Mouse (Mus musculus): ENCODE results near the gene Lingo2. TPM values are rescaled to one million over a fixed set of nuclear protein-coding genes. Genes with fewer than 3 reads are reported as not detected.

The Lingo2 gene
- polyA plus RNA-seq, 1 experiment from 2014 or later, result 0.45 TPM

GRCm38 (mm10) chr4:36288813-36289700 is 662.5 kb downstream of the Lingo2 start:
- peak overlapping the region; percentile 58 for H3K4me2 ChIP-seq (ENCODE audit: low read depth, low read length)
- no peaks in the 10 kb centered on the region for H3K9me3 ChIP-seq (replicated peaks; ENCODE audit: control insufficient read depth, low read length)
- peak overlapping the region; percentile 22 for H3K4me3 ChIP-seq (ENCODE audit: low read length)
- no peak overlapping the region for H3K9ac ChIP-seq (ENCODE audit: low read length)
- no peaks in the 10 kb centered on the region for H3K27me3 ChIP-seq (ENCODE audit: control insufficient read depth, insufficient read depth, low read length)
- H3K36me3 ChIP-seq (ENCODE audit: control insufficient read depth, insufficient read depth), result no peaks in the 10 kb centered on the region
- no peak overlapping the region for H3K27ac ChIP-seq (ENCODE audit: low read length)
- WGBS, result 29% methylated on average over 17 of the region's 17 CpGs
- peak; percentile 76; the same call in 1 of the 2 replicates for ATAC-seq (replicated peaks; ENCODE audit: extremely low read depth, insufficient read depth, low FRiP score)
- H3K4me1 ChIP-seq (ENCODE audit: control insufficient read depth, insufficient read depth, low read length), result no peaks in the 10 kb centered on the region

GRCm38 (mm10) chr4:36262436-36263169 is 688.9 kb downstream of the Lingo2 start:
- no peak overlapping the region for H3K9ac ChIP-seq (ENCODE audit: low read length)
- H3K4me2 ChIP-seq (ENCODE audit: low read depth, low read length), result no peak overlapping the region
- ATAC-seq (replicated peaks; ENCODE audit: extremely low read depth, insufficient read depth, low FRiP score), result no peak
- no peak overlapping the region for H3K4me3 ChIP-seq (ENCODE audit: low read length)
- no peaks in the 10 kb centered on the region for H3K9me3 ChIP-seq (replicated peaks; ENCODE audit: control insufficient read depth, low read length)
- WGBS, result 80% methylated on average over 2 of the region's 2 CpGs
- H3K27ac ChIP-seq (ENCODE audit: low read length), result no peak overlapping the region
- no peaks in the 10 kb centered on the region for H3K27me3 ChIP-seq (ENCODE audit: control insufficient read depth, insufficient read depth, low read length)
- no peaks in the 10 kb centered on the region for H3K36me3 ChIP-seq (ENCODE audit: control insufficient read depth, insufficient read depth)
- no peaks in the 10 kb centered on the region for H3K4me1 ChIP-seq (ENCODE audit: control insufficient read depth, insufficient read depth, low read length)

- H3K9me3 ChIP-seq (replicated peaks; ENCODE audit: control insufficient read depth, low read length), result no peaks in the 10 kb centered on the region
- H3K4me1 ChIP-seq (ENCODE audit: control insufficient read depth, insufficient read depth, low read length), result no peaks in the 10 kb centered on the region
- H3K27me3 ChIP-seq (ENCODE audit: control insufficient read depth, insufficient read depth, low read length), result no peaks in the 10 kb centered on the region
- no peak overlapping the region for H3K4me3 ChIP-seq (ENCODE audit: low read length)
- no peak overlapping the region for H3K4me2 ChIP-seq (ENCODE audit: low read depth, low read length)
- no peak overlapping the region for H3K9ac ChIP-seq (ENCODE audit: low read length)
- no peak overlapping the region for H3K27ac ChIP-seq (ENCODE audit: low read length)
- no peak for ATAC-seq (replicated peaks; ENCODE audit: extremely low read depth, insufficient read depth, low FRiP score)
- no peaks in the 10 kb centered on the region for H3K36me3 ChIP-seq (ENCODE audit: control insufficient read depth, insufficient read depth)
- WGBS, result 26% methylated on average over 7 of the region's 7 CpGs
Observed at GRCm38 (mm10) chr4:36186231-36186922, 765.2 kb downstream of the Lingo2 start.

- Histone ChIP-seq H3K27ac (ENCODE audit: low read length) (no peak overlapping the region), H3K4me2 (ENCODE audit: low read depth, low read length) (no peak overlapping the region), H3K9me3 (replicated peaks; ENCODE audit: control insufficient read depth, low read length) (no peaks in the 10 kb centered on the region), H3K4me1 (ENCODE audit: control insufficient read depth, insufficient read depth, low read length) (no peaks in the 10 kb centered on the region), H3K36me3 (ENCODE audit: control insufficient read depth, insufficient read depth) (no peaks in the 10 kb centered on the region), H3K27me3 (ENCODE audit: control insufficient read depth, insufficient read depth, low read length) (no peaks in the 10 kb centered on the region), H3K9ac (ENCODE audit: low read length) (no peak overlapping the region), H3K4me3 (ENCODE audit: low read length) (no peak overlapping the region)
- 32% methylated on average over 4 of the region's 4 CpGs for WGBS
- no peak for ATAC-seq (replicated peaks; ENCODE audit: extremely low read depth, insufficient read depth, low FRiP score)
Observed at GRCm38 (mm10) chr4:36183643-36184042, 767.9 kb downstream of the Lingo2 start.

GRCm38 (mm10) chr4:36170099-36170498 is 781.4 kb downstream of the Lingo2 start:
- H3K27me3 ChIP-seq (ENCODE audit: control insufficient read depth, insufficient read depth, low read length), result no peaks in the 10 kb centered on the region
- no peak overlapping the region for H3K9ac ChIP-seq (ENCODE audit: low read length)
- no peak for ATAC-seq (replicated peaks; ENCODE audit: extremely low read depth, insufficient read depth, low FRiP score)
- 42% methylated on average over 1 of the region's 1 CpGs for WGBS
- H3K4me2 ChIP-seq (ENCODE audit: low read depth, low read length), result no peak overlapping the region
- no peaks in the 10 kb centered on the region for H3K36me3 ChIP-seq (ENCODE audit: control insufficient read depth, insufficient read depth)
- no peaks in the 10 kb centered on the region for H3K4me1 ChIP-seq (ENCODE audit: control insufficient read depth, insufficient read depth, low read length)
- H3K4me3 ChIP-seq (ENCODE audit: low read length), result no peak overlapping the region
- no peak overlapping the region for H3K27ac ChIP-seq (ENCODE audit: low read length)
- no peaks in the 10 kb centered on the region for H3K9me3 ChIP-seq (replicated peaks; ENCODE audit: control insufficient read depth, low read length)

- H3K9me3 ChIP-seq (replicated peaks; ENCODE audit: control insufficient read depth, low read length), result no peaks in the 10 kb centered on the region
- no peak overlapping the region for H3K27ac ChIP-seq (ENCODE audit: low read length)
Observed at GRCm38 (mm10) chr4:36131341-36131740, 820.2 kb downstream of the Lingo2 start.

GRCm38 (mm10) chr4:36095482-36095881 is 856.1 kb downstream of the Lingo2 start:
- Histone ChIP-seq H3K9ac (ENCODE audit: low read length) (no peak overlapping the region), H3K4me3 (ENCODE audit: low read length) (no peak overlapping the region), H3K9me3 (replicated peaks; ENCODE audit: control insufficient read depth, low read length) (no peaks in the 10 kb centered on the region), H3K4me2 (ENCODE audit: low read depth, low read length) (no peak overlapping the region), H3K27me3 (ENCODE audit: control insufficient read depth, insufficient read depth, low read length) (no peaks in the 10 kb centered on the region), H3K36me3 (ENCODE audit: control insufficient read depth, insufficient read depth) (no peaks in the 10 kb centered on the region), H3K27ac (ENCODE audit: low read length) (no peak overlapping the region), H3K4me1 (ENCODE audit: control insufficient read depth, insufficient read depth, low read length) (no peaks in the 10 kb centered on the region)
- ATAC-seq (replicated peaks; ENCODE audit: extremely low read depth, insufficient read depth, low FRiP score), result no peak
- WGBS, result 73% methylated on average over 4 of the region's 4 CpGs

More at GRCm38 (mm10) chr4:36131341-36131740, 820.2 kb downstream of the Lingo2 start:
- Histone ChIP-seq H3K27me3 (ENCODE audit: control insufficient read depth, insufficient read depth, low read length) (no peaks in the 10 kb centered on the region), H3K4me2 (ENCODE audit: low read depth, low read length) (no peak overlapping the region), H3K36me3 (ENCODE audit: control insufficient read depth, insufficient read depth) (no peaks in the 10 kb centered on the region), H3K4me3 (ENCODE audit: low read length) (no peak overlapping the region), H3K4me1 (ENCODE audit: control insufficient read depth, insufficient read depth, low read length) (no peaks in the 10 kb centered on the region), H3K9ac (ENCODE audit: low read length) (no peak overlapping the region)
- no peak for ATAC-seq (replicated peaks; ENCODE audit: extremely low read depth, insufficient read depth, low FRiP score)

- ATAC-seq (replicated peaks; ENCODE audit: extremely low read depth, insufficient read depth, low FRiP score), result no peak
- 73% methylated on average over 3 of the region's 3 CpGs for WGBS
- Histone ChIP-seq H3K36me3 (ENCODE audit: control insufficient read depth, insufficient read depth) (no peaks in the 10 kb centered on the region), H3K4me3 (ENCODE audit: low read length) (no peak overlapping the region), H3K9ac (ENCODE audit: low read length) (no peak overlapping the region), H3K27ac (ENCODE audit: low read length) (no peak overlapping the region), H3K4me1 (ENCODE audit: control insufficient read depth, insufficient read depth, low read length) (no peaks in the 10 kb centered on the region), H3K4me2 (ENCODE audit: low read depth, low read length) (no peak overlapping the region), H3K9me3 (replicated peaks; ENCODE audit: control insufficient read depth, low read length) (no peaks in the 10 kb centered on the region), H3K27me3 (ENCODE audit: control insufficient read depth, insufficient read depth, low read length) (no peaks in the 10 kb centered on the region)
Observed at GRCm38 (mm10) chr4:36081095-36081852, 870.3 kb downstream of the Lingo2 start.
